Comparison of ENCODE assay signal across 9 mouse cellular contexts in genomic region chr3:65929821-65930633, GRCm38 (mm10). TPM values are rescaled to one million over a fixed set of nuclear protein-coding genes. Genes with fewer than 3 reads are reported as not detected.
A peak's percentile ranks its signal among the peaks of the same experiment; 100 is the strongest.
DNase-seq lines count a peak whose midpoint lies in the region; ATAC-seq and TF ChIP-seq lines count a peak whose summit lies in the region.
"Had no signal": no experiment of that assay in that cellular context is flagged by ENCODE, and none has a peak within 500 bp of the region (broad histone marks: within the 10 kb centered on the region; RNA-seq: fewer than 3 reads in every experiment).

No protein-coding gene starts in this region.

- DNase-seq in urinary bladder, postnatal 36 days (ENCODE audit: low spot score in 2 of 2) = peak; percentile 54 to 63
- no peak for DNase-seq in urinary bladder, postnatal 4 days (ENCODE audit: low spot score in 2 of 2)
- DNase-seq in embryo, embryonic 10 days (ENCODE audit: low spot score) = peak; percentile 92
- peak; percentile 76 to 89 for DNase-seq in heart, adult 18-20 months
- peak; percentile 81 for DNase-seq in kidney, adult 2 months
- peak; percentile 89 for DNase-seq in midbrain, embryonic 14.5 days
- peak; percentile 65 to 80 for DNase-seq in spleen, postnatal 4 days (ENCODE audit: low spot score in 2 of 2)

- H3K9ac ChIP-seq in limb, embryonic 13.5 days = peak overlapping the region; percentile 55; the same call in 1 of the 2 replicates
- H3K9ac ChIP-seq in midbrain, embryonic 14.5 days (replicated peaks; ENCODE audit: low read length) = no peak overlapping the region

- WGBS in kidney, adult 2 months = 17% methylated on average over 20 of the region's 20 CpGs
- WGBS in limb, embryonic 13.5 days = 26% methylated on average over 20 of the region's 20 CpGs
- 16% methylated on average over 20 of the region's 20 CpGs for WGBS in midbrain, embryonic 14.5 days

- H3K27me3 ChIP-seq in kidney, adult 2 months (replicated peaks; ENCODE audit: control insufficient read depth, insufficient read depth, low read length) = no peaks in the 10 kb centered on the region
- H3K27me3 ChIP-seq in limb, embryonic 13.5 days = no peaks in the 10 kb centered on the region
- no peaks in the 10 kb centered on the region for H3K27me3 ChIP-seq in midbrain, embryonic 14.5 days (ENCODE audit: control insufficient read depth, insufficient read depth, low read length)

- no peak overlapping the region for H3K27ac ChIP-seq in kidney, adult 2 months (ENCODE audit: insufficient read depth, low read depth, low read length)
- no peak overlapping the region for H3K27ac ChIP-seq in limb, embryonic 13.5 days
- H3K27ac ChIP-seq in midbrain, embryonic 14.5 days (replicated peaks; ENCODE audit: low read depth, low read length) = no peak overlapping the region

- no peak; the same call in 1 of the 2 replicates for ATAC-seq in limb, embryonic 13.5 days (ENCODE audit: low FRiP score, low read depth)
- peak; percentile 39; the same call in 1 of the 2 replicates for ATAC-seq in midbrain, embryonic 14.5 days (ENCODE audit: low FRiP score, low TSS enrichment)

- H3K4me2 ChIP-seq in limb, embryonic 13.5 days (replicated peaks) = peak overlapping the region; percentile 55
- peak overlapping the region; percentile 43 for H3K4me2 ChIP-seq in midbrain, embryonic 14.5 days (ENCODE audit: low read length)

- no peaks in the 10 kb centered on the region for H3K9me3 ChIP-seq in limb, embryonic 13.5 days
- no peaks in the 10 kb centered on the region for H3K9me3 ChIP-seq in midbrain, embryonic 14.5 days (ENCODE audit: control insufficient read depth, low read length)

- peak; percentile 27 for TF ChIP-seq CTCF in kidney, adult 2 months (conservative IDR thresholded peaks at IDR 0.05; ENCODE audit: insufficient read depth, insufficient read length, low read depth, low read length)

- H3K36me3 ChIP-seq in kidney, adult 2 months (ENCODE audit: control insufficient read depth, insufficient read depth, low read length) = no peaks in the 10 kb centered on the region
- H3K36me3 ChIP-seq in limb, embryonic 13.5 days = no peaks in the 10 kb centered on the region
- H3K36me3 ChIP-seq in midbrain, embryonic 14.5 days (ENCODE audit: control insufficient read depth, insufficient read depth, low read length) = no peaks in the 10 kb centered on the region

- H3K4me1 ChIP-seq in kidney, adult 2 months (ENCODE audit: control insufficient read depth, insufficient read depth, low read length) = peaks cover 19% of the 10 kb centered on the region
- peaks cover 28% of the 10 kb centered on the region for H3K4me1 ChIP-seq in limb, embryonic 13.5 days
- H3K4me1 ChIP-seq in midbrain, embryonic 14.5 days (ENCODE audit: control insufficient read depth, insufficient read depth, low read length) = peaks cover 9% of the 10 kb centered on the region

- no peak for TF ChIP-seq POLR2A in kidney, adult 2 months (IDR thresholded peaks at IDR 0.05; ENCODE audit: low read depth, low read length)

- no peak overlapping the region for H3K4me3 ChIP-seq in kidney, adult 2 months (ENCODE audit: insufficient read depth, low read depth, low read length)
- peak overlapping the region; percentile 10; the same call in 1 of the 2 replicates for H3K4me3 ChIP-seq in limb, embryonic 13.5 days
- H3K4me3 ChIP-seq in midbrain, embryonic 14.5 days (replicated peaks; ENCODE audit: low read depth, low read length) = no peak overlapping the region
- H3K4me3 ChIP-seq: erythroblast, embryonic 14.5 days had no signal

RNA-seq across cellular contexts. Expression of gene Ccnl1, which starts 28.0 kb away (rescaled TPM):
- 10 to 100 TPM; 14.7 to 20.8 TPM for total RNA-seq in heart, adult 18-20 months (2021)
- polyA plus RNA-seq in kidney, adult 2 months (2012; rRNA removed) = 20.8 and 25.6 TPM in 2 replicates
- 118 and 120 TPM in 2 replicates for polyA plus RNA-seq in limb, embryonic 13.5 days (2015; fragmentation: Nextera tagmentation; extraction: Ambion mirVana)
- polyA plus RNA-seq in midbrain, embryonic 14.5 days (2014; fragmentation: Nextera tagmentation; extraction: Ambion mirVana) = 78.1 and 99.0 TPM in 2 replicates

Comparison
In these comparisons a context has a peak if more than half of its experiments do, and no peak if none do; other contexts are left out.
1. DNase-seq: peak in urinary bladder, postnatal 36 days (2 of 2), embryo, embryonic 10 days (single experiment), heart, adult 18-20 months (2 of 2), kidney, adult 2 months (single experiment), midbrain, embryonic 14.5 days (single experiment) and spleen, postnatal 4 days (2 of 2); none in urinary bladder, postnatal 4 days (0 of 2).